Comparison of ENCODE assay signal across 8 mouse cellular contexts in the genomic region with DNA sequence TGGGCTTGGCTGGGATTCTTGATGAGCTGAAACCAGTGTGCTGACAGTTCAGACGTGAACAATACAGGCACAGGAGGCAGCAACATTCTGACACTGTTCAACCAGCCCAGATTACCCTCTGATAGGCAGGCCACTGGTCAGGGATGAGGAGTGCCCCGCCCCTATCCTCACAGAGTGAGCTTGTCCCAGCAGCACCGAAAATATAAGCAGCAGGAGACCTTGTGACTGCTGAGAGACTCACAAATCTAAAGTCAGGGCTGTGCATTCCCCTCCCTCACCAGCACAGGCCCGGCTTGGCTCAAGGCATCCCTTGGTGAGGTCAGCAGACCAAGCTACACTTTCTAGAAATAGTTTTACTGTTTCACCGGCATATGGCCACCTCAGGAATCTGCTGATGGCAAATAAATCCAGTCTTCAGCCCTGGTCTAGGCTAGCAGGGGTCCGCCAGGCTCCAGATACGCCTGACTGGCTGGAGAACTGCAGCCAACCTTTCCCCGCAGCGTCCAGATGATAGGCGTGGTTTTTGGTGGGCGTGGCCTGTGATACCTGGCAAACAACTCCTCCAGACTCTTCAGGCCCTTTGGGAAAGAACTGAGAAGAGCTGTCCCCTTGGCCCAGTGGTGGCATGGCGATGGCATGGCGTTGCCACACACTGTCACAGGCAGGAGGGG.
A peak's percentile ranks its signal among the peaks of the same experiment; 100 is the strongest.
DNase-seq lines count a peak whose midpoint lies in the region; ATAC-seq and TF ChIP-seq lines count a peak whose summit lies in the region.
"Had no signal": no experiment of that assay in that cellular context is flagged by ENCODE, and none has a peak within 500 bp of the region (broad histone marks: within the 10 kb centered on the region; RNA-seq: fewer than 3 reads in every experiment).

No protein-coding gene starts in this region.

- in situ Hi-C loops in Patski (cut with MboI; ENCODE audit: low pct_unique_long_range_greater_than_20kb): no loop called here

- no peak overlapping the region for H3K4me2 ChIP-seq in hindbrain, embryonic 16.5 days (ENCODE audit: low read length)

- peak; percentile 44 for ATAC-seq in Patski
- peak; percentile 37; the same call in 1 of the 2 replicates for ATAC-seq in hindbrain, embryonic 16.5 days
- no peak for ATAC-seq in erythroblast, adult 5-6 weeks (replicated peaks; ENCODE audit: low FRiP score, poor library complexity, severe bottlenecking)

- H3K4me3 ChIP-seq in hindbrain, embryonic 16.5 days (ENCODE audit: low read length): no peak overlapping the region
- H3K4me3 ChIP-seq in lung, adult 2 months (replicated peaks; ENCODE audit: extremely low read depth, low read depth, low read length): no peak overlapping the region

- H3K27me3 ChIP-seq in Patski: no peaks in the 10 kb centered on the region
- no peaks in the 10 kb centered on the region for H3K27me3 ChIP-seq in hindbrain, embryonic 16.5 days (replicated peaks; ENCODE audit: control insufficient read depth, insufficient read depth, low read length)

- DNase-seq in Patski (ENCODE audit: low read depth, low spot score): no peak
- DNase-seq in cerebellum, adult 11-12 months: peak; percentile 73
- peak; percentile 18 for DNase-seq in lung, adult 2 months
- no peak for DNase-seq in gastrocnemius, postnatal 4 days (ENCODE audit: low spot score in 2 of 2)
- DNase-seq in urinary bladder, adult 18-20 months (ENCODE audit: low spot score in 2 of 2): no peak

- peaks cover 6% of the 10 kb centered on the region; the same call in 1 of the 2 replicates for H3K4me1 ChIP-seq in hindbrain, embryonic 16.5 days (ENCODE audit: control insufficient read depth, insufficient read depth, low read depth, low read length)
- no peaks in the 10 kb centered on the region for H3K4me1 ChIP-seq in lung, adult 2 months (ENCODE audit: control insufficient read depth, insufficient read depth, low read length)

- no peak overlapping the region for H3K9ac ChIP-seq in hindbrain, embryonic 16.5 days (ENCODE audit: low read depth, low read length)

- CTCF ChIA-PET in Patski (lab: Charles Lee): no interaction called here

- 19% methylated on average over 13 of the region's 13 CpGs for WGBS in hindbrain, embryonic 16.5 days
- WGBS in lung, adult 2 months: 23% methylated on average over 13 of the region's 13 CpGs

- H3K27ac ChIP-seq in hindbrain, embryonic 16.5 days (ENCODE audit: low read depth, low read length): peak overlapping the region; percentile 35; the same call in 1 of the 2 replicates
- H3K27ac ChIP-seq: macrophage had no signal

- H3K36me3 ChIP-seq in hindbrain, embryonic 16.5 days (ENCODE audit: control insufficient read depth, insufficient read depth, low read length): no peaks in the 10 kb centered on the region

- POLR2A ChIA-PET in Patski (lab: Charles Lee): no interaction called here

- no peaks in the 10 kb centered on the region for H3K9me3 ChIP-seq in hindbrain, embryonic 16.5 days (ENCODE audit: control insufficient read depth, low read length)

- TF ChIP-seq CTCF in Patski (IDR thresholded peaks at IDR 0.05): no peak
- no peak for TF ChIP-seq CTCF in lung, adult 2 months (IDR thresholded peaks at IDR 0.05; ENCODE audit: insufficient read depth, low read length)

- no peak for TF ChIP-seq POLR2A in lung, adult 2 months (IDR thresholded peaks at IDR 0.05; ENCODE audit: borderline replicate concordance, extremely low read depth, low read depth, low read length)

Comparison
In these comparisons a context has a peak if more than half of its experiments do, and no peak if none do; other contexts are left out.
1. DNase-seq: peak in cerebellum, adult 11-12 months (single experiment) and lung, adult 2 months (single experiment); none in Patski (single experiment), gastrocnemius, postnatal 4 days (0 of 2) and urinary bladder, adult 18-20 months (0 of 2).